Mouse (Mus musculus) left cerebral cortex, adult 18-20 months (tissue): ENCODE results near the gene Snrpd2. TPM values are rescaled to one million over a fixed set of nuclear protein-coding genes. Genes with fewer than 3 reads are reported as not detected.
"Not testable (repeated sequence)": the region's sequence is repeated elsewhere in the genome, so short reads cannot be mapped to it uniquely, and the experiment has no call there.

ENCODE experiments used
- DNase-seq, 2 experiments: peaks; one replicate each; pipeline ENCODE4 v3.0.0; 2021 to 2022; ENCODE audit warnings: low spot score in 2 of 2, mixed read lengths in 1 of 2
- total RNA-seq, 2 experiments: library from RNA; stranded (reverse); gene quantifications; 2 replicates each; pipeline ENCODE4 v1.2.3; 2021

The Snrpd2 gene
- total RNA-seq, 2 experiments from 2014 or later: 73.9 to 78.5 TPM

GRCm38 (mm10) chr7:19148180-19148874 lies 1.2 kb upstream of the Snrpd2 start:
- no peak for DNase-seq

GRCm38 (mm10) chr7:19148875-19149541 lies 514 bp upstream of the Snrpd2 start, which contains the start of gene Qpctl:
Gene Qpctl, minus strand, starts transcription at chr7:19149291.
- DNase-seq: peak; percentile 97 to 99

- not testable (repeated sequence) for DNase-seq
Measured at GRCm38 (mm10) chr7:19151121-19151520, 1.6 kb downstream of the Snrpd2 start.

- DNase-seq: no peak
Measured at GRCm38 (mm10) chr7:19154796-19155195, 5.3 kb downstream of the Snrpd2 start.

- DNase-seq: no peak
Measured at GRCm38 (mm10) chr7:19155825-19156475, 6.4 kb downstream of the Snrpd2 start.

- peak; percentile 94 to 97 for DNase-seq
Measured at GRCm38 (mm10) chr7:19157160-19157800, 7.8 kb downstream of the Snrpd2 start.

GRCm38 (mm10) chr7:19158601-19159000 lies 9.1 kb downstream of the Snrpd2 start:
- DNase-seq: no peak

- no peak for DNase-seq
Measured at GRCm38 (mm10) chr7:19159411-19159810, 9.9 kb downstream of the Snrpd2 start.

- DNase-seq: no peak
Measured at GRCm38 (mm10) chr7:19160115-19160514, 10.6 kb downstream of the Snrpd2 start.

- DNase-seq: no peak
Measured at GRCm38 (mm10) chr7:19162928-19163327, 13.4 kb downstream of the Snrpd2 start.

GRCm38 (mm10) chr7:19163752-19164151 lies 14.2 kb downstream of the Snrpd2 start:
- DNase-seq: no peak

GRCm38 (mm10) chr7:19164189-19164588 lies 14.7 kb downstream of the Snrpd2 start:
- no peak for DNase-seq

GRCm38 (mm10) chr7:19164978-19165377 lies 15.5 kb downstream of the Snrpd2 start:
- no peak for DNase-seq

GRCm38 (mm10) chr7:19165656-19166423 lies 16.3 kb downstream of the Snrpd2 start, which contains the start of gene Gipr:
Gene Gipr, minus strand, starts transcription at chr7:19166127.
- DNase-seq: no peak

- no peak for DNase-seq
Measured at GRCm38 (mm10) chr7:19166990-19167389, 17.5 kb downstream of the Snrpd2 start.

- no peak for DNase-seq
Measured at GRCm38 (mm10) chr7:19169506-19169905, 20.0 kb downstream of the Snrpd2 start.

- peak in 1 of 2 experiments; percentile 57 for DNase-seq
Measured at GRCm38 (mm10) chr7:19170142-19170541, 20.6 kb downstream of the Snrpd2 start.

- no peak for DNase-seq
Measured at GRCm38 (mm10) chr7:19171831-19172230, 22.3 kb downstream of the Snrpd2 start.

GRCm38 (mm10) chr7:19172874-19173273 lies 23.4 kb downstream of the Snrpd2 start:
- DNase-seq: peak; percentile 85 to 90

- DNase-seq: peak; percentile 72 to 84
Measured at GRCm38 (mm10) chr7:19175708-19176515, 26.4 kb downstream of the Snrpd2 start, which contains the start of gene Eml2. Gene Eml2, plus strand, starts transcription at chr7:19176421.
